In genomic region chr5:66203424-66203823, GRCm38 (mm10) we compare ENCODE assay signal across 37 mouse cellular contexts. TPM values are rescaled to one million over a fixed set of nuclear protein-coding genes. Genes with fewer than 3 reads are reported as not detected.
"Had no signal": no experiment of that assay in that cellular context is flagged by ENCODE, and none has a peak within 500 bp of the region (broad histone marks: within the 10 kb centered on the region; RNA-seq: fewer than 3 reads in every experiment).

No protein-coding gene starts in this region.

- H3K4me1 ChIP-seq: heart, embryonic 10.5 days; heart, embryonic 15.5 days; hindbrain, embryonic 15.5 days; kidney, embryonic 15.5 days had no signal

- H3K36me3 ChIP-seq: heart, embryonic 10.5 days; heart, embryonic 12.5 days; heart, embryonic 13.5 days; heart, embryonic 15.5 days; hindbrain, embryonic 10.5 days; hindbrain, embryonic 12.5 days; hindbrain, embryonic 13.5 days; hindbrain, embryonic 15.5 days; intestine, embryonic 15.5 days; kidney, embryonic 15.5 days had no signal

- H3K4me3 ChIP-seq: heart, embryonic 10.5 days; heart, embryonic 12.5 days; heart, embryonic 13.5 days; heart, embryonic 15.5 days; hindbrain, embryonic 10.5 days; hindbrain, embryonic 12.5 days; hindbrain, embryonic 13.5 days; hindbrain, embryonic 15.5 days; intestine, embryonic 15.5 days; kidney, embryonic 15.5 days; layer of hippocampus, adult 2 months had no signal

- H3K4me2 ChIP-seq: heart, embryonic 11.5 days; heart, embryonic 12.5 days; heart, embryonic 13.5 days; heart, embryonic 15.5 days; hindbrain, embryonic 12.5 days; hindbrain, embryonic 13.5 days; hindbrain, embryonic 14.5 days; hindbrain, embryonic 15.5 days; intestine, embryonic 15.5 days; kidney, embryonic 15.5 days had no signal

- H3K9me3 ChIP-seq: heart, embryonic 10.5 days; heart, embryonic 12.5 days; heart, embryonic 13.5 days; heart, embryonic 15.5 days; hindbrain, embryonic 10.5 days; hindbrain, embryonic 12.5 days; hindbrain, embryonic 13.5 days; hindbrain, embryonic 15.5 days; intestine, embryonic 15.5 days; kidney, embryonic 15.5 days had no signal

- ATAC-seq: hindbrain, embryonic 16.5 days; hindbrain, postnatal 0 days; inflammation-experienced regulatory T-cells, adult 6 months; intestine, embryonic 15.5 days; intestine, embryonic 16.5 days; intestine, postnatal 0 days had no signal

- DNase-seq: heart, postnatal 10 days; heart, postnatal 14 days; heart, postnatal 36 days; heart, postnatal 4 days; kidney, adult 11 months; kidney, adult 18-20 months; kidney, adult 2 months; kidney, adult 8-10 months; kidney, adult 9 months; kidney, postnatal 10 days; kidney, postnatal 14 days; kidney, postnatal 25 days; kidney, postnatal 36 days; kidney, postnatal 4 days; layer of hippocampus, adult 9-11 months; layer of hippocampus, postnatal 36 days had no signal

- H3K27ac ChIP-seq: heart, embryonic 10.5 days; heart, embryonic 13.5 days; heart, embryonic 15.5 days; hindbrain, embryonic 10.5 days; hindbrain, embryonic 12.5 days; hindbrain, embryonic 13.5 days; hindbrain, embryonic 14.5 days; hindbrain, embryonic 15.5 days; hindbrain, postnatal 0 days; intestine, embryonic 15.5 days; kidney, embryonic 15.5 days; kidney, postnatal 0 days; layer of hippocampus, adult 2 months had no signal

- H3K27me3 ChIP-seq: heart, embryonic 12.5 days; heart, embryonic 13.5 days; heart, embryonic 15.5 days; hindbrain, embryonic 12.5 days; hindbrain, embryonic 13.5 days; hindbrain, embryonic 15.5 days; intestine, embryonic 15.5 days; kidney, embryonic 15.5 days had no signal

- H3K9ac ChIP-seq: heart, embryonic 12.5 days; heart, embryonic 13.5 days; heart, embryonic 15.5 days; hindbrain, embryonic 12.5 days; hindbrain, embryonic 13.5 days; hindbrain, embryonic 14.5 days; hindbrain, embryonic 15.5 days; intestine, embryonic 15.5 days; kidney, embryonic 15.5 days had no signal

RNA-seq across cellular contexts. Expression of gene Nsun7, which starts 56.3 kb away (rescaled TPM):
- total RNA-seq: heart, postnatal 25 days had no signal
- polyA plus RNA-seq: large intestine, adult 2 months had no signal
